Mouse (Mus musculus) heart, embryonic 10.5 days (tissue): ENCODE measurements at regions not wholly inside any gene's neighbourhood (a gene's known extent, or its start where the extent isn't known, plus 50 kb on each side); places are given as distances from the start of the nearest gene placed in this dataset.

Source experiments
- DNase-seq: peaks from one replicate; pipeline ENCODE4 v3.0.0-alpha.2; 2017; ENCODE audit warnings: low spot score
- H3K27ac ChIP-seq: fragments of 300-500 bp; sonication (generic); 2 replicates; pipeline ENCODE4 v1.5.1; 2016; ENCODE audit warnings: mild to moderate bottlenecking
- H3K27me3 ChIP-seq: fragments of 300-500 bp; sonication (generic); 2 replicates; pipeline ENCODE4 v1.6.1; 2016; ENCODE audit warnings: mild to moderate bottlenecking; ENCODE audit not compliant: poor library complexity, insufficient read depth, severe bottlenecking
- H3K36me3 ChIP-seq: fragments of 300-500 bp; sonication (generic); 2 replicates; pipeline ENCODE4 v1.6.1; 2016; ENCODE audit warnings: mild to moderate bottlenecking, moderate library complexity
- H3K4me1 ChIP-seq: fragments of 300-500 bp; sonication (generic); 2 replicates; pipeline ENCODE4 v1.6.1; 2016; ENCODE audit warnings: mild to moderate bottlenecking
- H3K4me3 ChIP-seq: fragments of 300-500 bp; sonication (generic); 2 replicates; pipeline ENCODE4 v1.5.1; 2016; ENCODE audit warnings: mild to moderate bottlenecking, moderate library complexity
- H3K9me3 ChIP-seq: fragments of 300-500 bp; sonication (generic); 2 replicates; pipeline ENCODE4 v1.6.1; 2016; ENCODE audit warnings: mild to moderate bottlenecking, moderate library complexity
- WGBS: fragments of 180-500 bp; shearing (Covaris S2); methylation state at CpG from one replicate; pipeline ENCODE4 v1.1.7; 2016; 5-methylcytosine and 5-hydroxymethylcytosine counted together

DNA sequence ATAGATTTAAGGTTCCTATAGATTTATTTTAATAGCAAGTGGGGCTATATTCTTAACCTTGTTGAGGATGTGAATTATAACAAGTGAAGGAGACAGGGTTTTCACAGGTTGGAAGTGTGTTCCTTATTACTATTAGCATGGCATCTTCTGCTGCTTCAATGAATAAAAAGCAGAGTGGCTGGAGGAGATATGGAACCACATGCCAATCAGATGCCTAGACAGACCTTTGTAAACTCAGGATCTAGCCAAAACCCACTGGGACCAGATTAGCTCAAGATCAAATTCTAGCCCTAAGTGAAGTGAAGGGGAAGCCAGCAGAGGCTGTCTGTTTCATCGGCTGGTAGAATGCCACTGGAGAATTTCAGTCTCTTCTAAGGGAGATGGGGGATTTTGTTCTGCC, 77.8 kb upstream of the Bmp2 start:
- H3K27me3 ChIP-seq, result no peaks in the 10 kb centered on the region
- H3K4me1 ChIP-seq, result no peaks in the 10 kb centered on the region
- H3K36me3 ChIP-seq, result no peaks in the 10 kb centered on the region
- no peak overlapping the region for H3K27ac ChIP-seq
- WGBS, result 65% methylated on average over 1 of the region's 1 CpGs
- H3K4me3 ChIP-seq, result no peak overlapping the region
- H3K9me3 ChIP-seq, result no peaks in the 10 kb centered on the region
- no peak for DNase-seq

DNA sequence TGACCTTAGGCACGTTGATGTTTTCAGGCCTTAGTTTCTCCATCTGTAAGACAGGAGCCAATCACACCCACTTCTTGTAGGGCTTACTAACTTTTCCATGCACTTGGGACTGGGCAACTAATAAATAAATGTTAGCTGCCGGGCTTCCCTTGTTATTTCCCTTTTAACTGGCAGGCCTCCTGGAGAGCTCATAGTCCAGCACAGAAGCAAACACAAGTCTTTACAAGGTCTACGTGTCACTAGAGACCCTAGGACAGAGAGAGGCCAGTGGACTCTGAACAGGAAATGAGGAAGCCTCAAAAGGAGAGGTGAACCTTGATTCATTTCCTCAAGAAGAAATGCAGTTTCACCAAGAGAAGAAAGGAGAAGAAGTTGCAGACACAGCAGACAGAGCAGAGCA, 71.1 kb upstream of the Bmp2 start:
- Histone ChIP-seq H3K27me3 (no peaks in the 10 kb centered on the region), H3K27ac (no peak overlapping the region), H3K4me3 (no peak overlapping the region), H3K36me3 (no peaks in the 10 kb centered on the region), H3K9me3 (no peaks in the 10 kb centered on the region), H3K4me1 (no peaks in the 10 kb centered on the region)
- no peak for DNase-seq
- 84% methylated on average over 3 of the region's 3 CpGs for WGBS

DNA sequence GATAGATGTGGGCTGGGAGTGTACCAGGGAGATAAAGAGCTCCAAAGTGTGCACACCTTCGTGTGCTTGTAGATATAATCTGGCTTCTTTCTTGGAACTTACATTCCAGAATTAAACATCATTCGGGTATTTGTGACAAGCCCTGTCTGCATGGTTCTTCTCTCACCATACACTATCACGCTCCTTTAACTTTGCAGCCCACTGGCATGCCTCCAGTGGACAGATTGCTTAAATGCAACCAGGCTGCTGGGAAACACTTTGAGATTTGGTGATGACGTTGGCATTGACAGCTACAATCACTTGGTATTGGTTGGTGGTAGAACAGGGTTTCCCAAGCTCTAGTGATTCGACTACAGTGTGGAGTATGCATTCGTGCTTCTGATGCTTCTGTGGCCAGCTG, 70.7 kb upstream of the Bmp2 start:
- no peak for DNase-seq
- Histone ChIP-seq H3K9me3 (no peaks in the 10 kb centered on the region), H3K36me3 (no peaks in the 10 kb centered on the region), H3K4me1 (no peaks in the 10 kb centered on the region), H3K27ac (no peak overlapping the region), H3K4me3 (no peak overlapping the region), H3K27me3 (no peaks in the 10 kb centered on the region)
- WGBS, result 73% methylated on average over 6 of the region's 6 CpGs

DNA sequence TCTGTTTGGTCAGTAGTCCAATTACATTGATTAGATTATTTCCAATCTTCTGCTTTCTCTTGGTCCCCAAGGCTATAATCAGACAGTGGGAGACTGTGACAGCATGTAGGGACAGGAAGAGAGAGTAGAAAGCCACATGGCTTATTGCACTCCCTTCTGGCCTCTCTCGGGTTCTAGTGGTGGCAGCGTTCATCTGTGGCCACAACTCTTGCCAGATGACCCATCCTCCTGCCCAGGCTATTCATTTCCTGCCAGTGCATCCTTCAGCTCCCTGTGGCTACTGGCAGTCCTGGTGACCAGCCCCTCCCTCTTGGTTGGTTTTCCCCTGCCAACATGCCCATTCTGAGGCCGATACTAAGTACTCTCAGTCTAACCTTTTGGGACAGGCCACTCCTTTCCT, 70.2 kb upstream of the Bmp2 start:
- no peak overlapping the region for H3K27ac ChIP-seq
- no peaks in the 10 kb centered on the region for H3K4me1 ChIP-seq
- no peaks in the 10 kb centered on the region for H3K9me3 ChIP-seq
- H3K36me3 ChIP-seq, result no peaks in the 10 kb centered on the region
- DNase-seq, result no peak
- H3K27me3 ChIP-seq, result no peaks in the 10 kb centered on the region
- WGBS, result 74% methylated on average over 3 of the region's 3 CpGs
- H3K4me3 ChIP-seq, result no peak overlapping the region

DNA sequence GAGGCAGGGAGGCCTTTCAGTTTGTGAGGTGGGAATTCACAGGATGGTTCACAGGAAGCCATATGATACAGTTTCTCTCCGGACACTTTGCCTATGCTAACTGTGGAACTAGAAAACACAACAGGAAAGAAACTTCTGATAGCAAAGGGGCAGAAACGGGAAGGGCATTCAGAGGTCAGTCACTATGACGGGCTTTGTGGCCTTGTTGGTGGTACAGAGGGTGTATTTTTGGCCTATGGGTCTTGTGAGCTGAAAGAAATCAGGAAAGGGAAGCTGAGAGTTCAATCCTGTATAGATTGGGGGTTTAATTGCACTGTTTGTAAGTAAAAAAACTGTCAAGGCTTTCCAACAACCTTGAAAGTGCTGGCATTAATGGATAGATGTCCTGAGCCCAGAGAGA, 56.5 kb upstream of the Bmp2 start:
- Histone ChIP-seq H3K4me1 (peaks cover 13% of the 10 kb centered on the region; the same call in 1 of the 2 replicates), H3K27ac (peak overlapping the region; percentile 36; the same call in 1 of the 2 replicates), H3K9me3 (no peaks in the 10 kb centered on the region), H3K4me3 (no peak overlapping the region), H3K27me3 (no peaks in the 10 kb centered on the region), H3K36me3 (no peaks in the 10 kb centered on the region)
- 44% methylated on average over 3 of the region's 3 CpGs for WGBS
- no peak for DNase-seq

DNA sequence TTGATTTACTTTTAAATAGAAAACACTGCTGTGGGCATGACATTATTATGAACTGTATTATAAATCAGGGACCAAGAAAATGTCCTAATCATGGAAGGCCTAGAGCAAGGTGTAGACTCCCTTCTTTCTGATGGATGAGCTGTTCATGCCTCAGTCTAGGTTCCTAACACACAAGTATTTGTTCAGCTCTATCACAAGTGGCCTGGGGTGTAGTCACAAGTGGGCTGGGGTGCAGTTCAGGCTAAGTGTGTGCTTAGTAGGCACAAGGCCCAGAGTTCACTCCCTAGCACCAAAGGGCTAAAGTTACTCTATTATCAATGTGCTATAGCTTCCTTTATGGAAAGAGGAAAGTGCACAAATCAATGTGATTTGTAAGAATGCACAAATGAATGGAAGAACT, 55.6 kb upstream of the Bmp2 start:
- H3K27ac ChIP-seq, result no peak overlapping the region
- no peaks in the 10 kb centered on the region for H3K9me3 ChIP-seq
- H3K36me3 ChIP-seq, result no peaks in the 10 kb centered on the region
- no peak overlapping the region for H3K4me3 ChIP-seq
- no peak for DNase-seq
- peaks cover 13% of the 10 kb centered on the region; the same call in 1 of the 2 replicates for H3K4me1 ChIP-seq
- no peaks in the 10 kb centered on the region for H3K27me3 ChIP-seq

DNA sequence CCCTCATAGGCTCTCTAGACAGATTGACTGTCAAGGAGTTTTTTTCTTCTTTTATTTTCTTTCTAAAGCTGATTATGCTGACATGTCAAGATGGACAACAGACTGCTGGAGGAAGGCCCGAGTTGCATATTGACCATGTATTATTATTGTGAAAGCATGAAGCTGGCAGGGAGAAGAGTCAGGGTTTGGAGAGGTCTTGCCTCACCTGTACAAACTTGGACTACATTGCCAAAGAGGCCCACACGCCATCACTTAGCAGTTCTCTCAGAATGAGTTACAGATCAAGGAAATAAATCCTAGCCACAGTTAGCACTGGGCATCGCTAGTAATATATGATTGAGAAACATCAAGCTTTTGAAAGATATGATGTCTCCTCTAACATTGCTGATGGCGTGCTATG, 54.9 kb upstream of the Bmp2 start:
- H3K27ac ChIP-seq, result no peak overlapping the region
- no peak overlapping the region for H3K4me3 ChIP-seq
- H3K27me3 ChIP-seq, result no peaks in the 10 kb centered on the region
- no peaks in the 10 kb centered on the region for H3K36me3 ChIP-seq
- no peak for DNase-seq
- peaks cover 13% of the 10 kb centered on the region; the same call in 1 of the 2 replicates for H3K4me1 ChIP-seq
- H3K9me3 ChIP-seq, result no peaks in the 10 kb centered on the region
- 89% methylated on average over 4 of the region's 4 CpGs for WGBS

DNA sequence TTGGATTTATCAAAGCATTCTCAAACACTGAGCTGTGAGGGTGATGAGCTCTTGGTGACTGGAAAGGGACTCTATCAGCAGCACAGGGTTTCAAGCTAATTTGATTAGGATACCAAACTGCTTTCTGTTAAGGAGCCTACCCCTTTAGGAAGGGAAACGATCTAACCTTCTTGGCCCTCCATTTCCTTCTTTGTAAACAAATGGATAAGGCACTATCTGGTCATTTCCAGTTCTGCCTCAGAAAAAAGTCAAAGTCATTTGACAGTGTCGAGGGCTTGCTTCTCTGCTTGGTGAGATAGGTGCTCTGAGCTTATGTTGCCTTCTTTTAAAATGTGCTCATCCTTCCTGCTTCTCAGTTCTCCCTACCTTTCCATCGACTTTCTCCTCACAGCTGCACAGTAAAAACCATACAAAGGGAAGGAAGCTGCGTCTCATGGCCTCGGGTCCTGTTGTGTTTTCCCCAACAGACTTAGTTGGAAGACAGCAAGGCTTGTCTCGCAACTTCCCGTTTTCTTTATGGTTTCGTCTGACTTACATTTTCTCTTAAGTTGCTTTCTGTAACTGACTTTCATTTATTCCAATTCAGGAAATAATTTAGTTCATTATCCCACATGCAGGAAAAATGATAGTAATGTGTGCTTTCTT, 54.3 kb upstream of the Bmp2 start:
- WGBS, result 58% methylated on average over 8 of the region's 8 CpGs
- no peaks in the 10 kb centered on the region for H3K27me3 ChIP-seq
- H3K36me3 ChIP-seq, result no peaks in the 10 kb centered on the region
- peaks cover 13% of the 10 kb centered on the region; the same call in 1 of the 2 replicates for H3K4me1 ChIP-seq
- no peak for DNase-seq
- no peak overlapping the region for H3K4me3 ChIP-seq
- no peak overlapping the region for H3K27ac ChIP-seq
- no peaks in the 10 kb centered on the region for H3K9me3 ChIP-seq

DNA sequence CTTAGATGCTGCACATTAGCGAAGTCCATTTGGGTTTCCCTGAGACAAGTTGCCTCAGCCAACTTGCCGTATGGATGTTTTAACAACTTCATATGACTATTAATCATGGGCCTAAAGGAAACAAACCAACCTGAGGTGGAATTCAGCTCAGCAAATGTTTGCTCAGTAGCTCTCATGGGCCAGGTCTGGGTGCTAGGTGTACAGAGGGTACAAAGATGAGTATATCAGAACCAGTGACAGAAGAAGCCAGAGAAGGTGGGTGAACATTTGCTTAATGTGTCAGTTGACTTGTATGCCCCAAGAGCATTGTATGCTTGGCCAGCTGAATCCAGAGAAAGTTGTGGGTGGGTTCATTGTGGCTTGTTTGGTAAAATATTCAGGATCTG, 53.8 kb upstream of the Bmp2 start:
- Histone ChIP-seq H3K4me3 (no peak overlapping the region), H3K27me3 (no peaks in the 10 kb centered on the region), H3K9me3 (no peaks in the 10 kb centered on the region), H3K36me3 (no peaks in the 10 kb centered on the region), H3K4me1 (peaks cover 13% of the 10 kb centered on the region; the same call in 1 of the 2 replicates), H3K27ac (peak overlapping the region; percentile 72)
- 86% methylated on average over 2 of the region's 2 CpGs for WGBS
- DNase-seq, result no peak

DNA sequence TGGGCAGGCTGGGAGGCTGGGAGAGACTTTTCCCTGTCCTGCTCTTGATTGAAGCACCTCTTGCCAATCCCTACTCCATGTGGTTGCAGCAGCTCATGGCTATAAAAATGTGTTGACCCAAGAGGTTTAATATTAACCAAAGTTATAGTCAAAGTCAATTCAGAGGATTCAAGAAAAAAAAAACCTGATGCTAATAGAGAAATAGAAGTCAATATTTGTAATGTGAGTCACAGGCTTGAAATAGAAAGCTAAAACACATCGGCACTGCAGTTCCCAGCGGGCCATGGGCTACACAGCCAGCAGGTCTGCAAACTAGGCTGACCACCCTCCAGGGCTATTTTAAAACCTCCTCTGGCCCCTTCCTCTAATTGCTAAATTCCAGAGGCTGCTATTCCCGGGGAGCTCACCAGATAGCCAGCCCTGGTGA, 53.2 kb upstream of the Bmp2 start:
- H3K27me3 ChIP-seq, result no peaks in the 10 kb centered on the region
- WGBS, result 28% methylated on average over 3 of the region's 3 CpGs
- H3K4me1 ChIP-seq, result peaks cover 13% of the 10 kb centered on the region; the same call in 1 of the 2 replicates
- DNase-seq, result peak; percentile 79
- no peak overlapping the region for H3K4me3 ChIP-seq
- peak overlapping the region; percentile 72 for H3K27ac ChIP-seq
- no peaks in the 10 kb centered on the region for H3K36me3 ChIP-seq
- H3K9me3 ChIP-seq, result no peaks in the 10 kb centered on the region

DNA sequence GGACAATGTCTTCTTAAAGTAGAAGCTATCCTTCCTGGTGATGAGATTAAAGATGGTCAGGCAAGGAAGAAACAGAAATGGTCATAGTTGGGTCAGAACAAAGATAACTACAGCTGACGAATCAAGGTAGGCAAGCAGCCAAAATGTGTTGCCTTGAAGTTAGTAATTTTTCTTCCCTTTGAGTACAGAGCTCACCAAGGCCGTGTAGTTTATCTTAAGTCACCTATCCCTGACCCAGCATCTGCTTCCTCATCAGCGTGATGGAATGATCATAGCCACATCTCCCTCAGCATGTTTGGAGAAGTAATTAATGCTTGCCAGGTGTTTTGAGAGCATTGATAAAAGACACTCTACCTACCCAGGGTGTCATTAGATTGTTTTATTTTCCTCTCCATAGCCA, 52.1 kb upstream of the Bmp2 start:
- Histone ChIP-seq H3K4me1 (peaks cover 13% of the 10 kb centered on the region; the same call in 1 of the 2 replicates), H3K9me3 (no peaks in the 10 kb centered on the region), H3K27me3 (no peaks in the 10 kb centered on the region), H3K27ac (no peak overlapping the region), H3K4me3 (no peak overlapping the region), H3K36me3 (no peaks in the 10 kb centered on the region)
- 63% methylated on average over 3 of the region's 3 CpGs for WGBS
- DNase-seq, result no peak
